Mouse (Mus musculus) lung, embryonic 16.5 days (tissue): ENCODE results near the gene Gm11549. TPM values are rescaled to one million over a fixed set of nuclear protein-coding genes. Genes with fewer than 3 reads are reported as not detected.

ENCODE experiments used
- ATAC-seq: fragments of 200-750 bp; cut with Nextera tagmentation; 2 replicates; pipeline ENCODE4 v1.8.0; 2017; ENCODE audit warnings: low read depth, mild to moderate bottlenecking, moderate library complexity
- H3K27ac ChIP-seq: fragments of 300-500 bp; sonication (generic); 2 replicates; pipeline ENCODE4 v1.5.1; 2014; ENCODE audit warnings: mild to moderate bottlenecking, control low read depth, low read length
- H3K27me3 ChIP-seq: fragments of 300-500 bp; sonication (generic); 2 replicates; pipeline ENCODE4 v1.6.1; 2014; ENCODE audit warnings: low read depth, low read length, mixed read lengths; ENCODE audit not compliant: control insufficient read depth, insufficient read depth
- H3K36me3 ChIP-seq: fragments of 300-500 bp; sonication (generic); 2 replicates; pipeline ENCODE4 v1.6.1; 2014; ENCODE audit warnings: low read length; ENCODE audit not compliant: control insufficient read depth, insufficient read depth
- H3K4me1 ChIP-seq: fragments of 300-500 bp; sonication (generic); replicated peaks from 2 replicates; pipeline ENCODE4 v1.6.1; 2014; ENCODE audit warnings: low read length, mixed read lengths; ENCODE audit not compliant: control insufficient read depth, insufficient read depth
- H3K4me2 ChIP-seq: fragments of 300-500 bp; sonication (generic); 2 replicates; pipeline ENCODE4 v1.6.1; 2014; ENCODE audit warnings: low read depth, low read length, control low read depth
- H3K4me3 ChIP-seq: fragments of 300-500 bp; sonication (generic); 2 replicates; pipeline ENCODE4 v1.5.1; 2014; ENCODE audit warnings: mild to moderate bottlenecking, low read length, control low read depth
- H3K9ac ChIP-seq: fragments of 300-500 bp; sonication (generic); 2 replicates; pipeline ENCODE4 v1.6.1; 2014; ENCODE audit warnings: low read length, control low read depth
- H3K9me3 ChIP-seq: fragments of 300-500 bp; sonication (generic); 2 replicates; pipeline ENCODE4 v1.6.1; 2016; ENCODE audit warnings: low read length; ENCODE audit not compliant: control insufficient read depth
- WGBS: fragments of 180-500 bp; shearing (Covaris S2); extraction: QIAGEN DNeasy Blood & Tissue Kit; methylation state at CpG from one replicate; pipeline ENCODE4 v1.1.7; 2014; 5-methylcytosine and 5-hydroxymethylcytosine counted together
- polyA plus RNA-seq: library from polyadenylated mRNA; unstranded; fragments of >200 nt; fragmentation: Nextera tagmentation; extraction: Ambion mirVana; gene quantifications from 2 replicates; pipeline ENCODE4 v1.2.1, GENCODE M21; 2015

Gm11549 gene
- polyA plus RNA-seq, 1 experiment from 2014 or later = 0.09 TPM

GRCm38 (mm10) chr3:36530781-36531180 is 9.2 kb upstream of the Gm11549 start:
- no peaks in the 10 kb centered on the region for H3K9me3 ChIP-seq
- peaks cover 27% of the 10 kb centered on the region for H3K4me1 ChIP-seq
- ATAC-seq = no peak
- H3K4me2 ChIP-seq = no peak overlapping the region
- no peaks in the 10 kb centered on the region for H3K27me3 ChIP-seq
- 68% methylated on average over 5 of the region's 5 CpGs for WGBS
- H3K36me3 ChIP-seq = no peaks in the 10 kb centered on the region
- H3K9ac ChIP-seq = no peak overlapping the region
- no peak overlapping the region for H3K4me3 ChIP-seq
- H3K27ac ChIP-seq = 0 out of 2 replicates have a peak overlapping the region, but pooled peaks have one; percentile 1

DNA sequence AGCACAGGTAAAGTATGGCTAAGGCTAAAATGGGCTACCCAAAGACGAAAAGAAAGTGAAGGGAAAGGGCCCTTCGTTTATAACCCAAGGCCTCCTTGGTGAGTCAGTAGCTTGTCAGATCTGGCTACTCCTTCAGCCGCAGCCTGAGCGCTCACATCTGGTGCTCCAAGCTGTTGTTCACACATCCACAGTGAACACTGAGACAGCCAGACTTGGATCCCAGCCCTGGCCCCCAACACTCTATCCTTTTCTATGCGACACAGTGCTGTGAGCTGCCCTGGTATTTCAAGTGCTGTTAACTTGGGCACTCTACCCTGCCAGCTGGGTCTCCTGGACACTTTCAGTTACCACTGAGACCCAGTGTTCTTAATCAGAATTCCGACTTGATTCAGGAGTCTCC is 8.7 kb upstream of the Gm11549 start:
- peak; percentile 91 for ATAC-seq
- Histone ChIP-seq H3K36me3 (no peaks in the 10 kb centered on the region), H3K27ac (no peak overlapping the region), H3K4me3 (no peak overlapping the region), H3K27me3 (no peaks in the 10 kb centered on the region), H3K4me1 (peaks cover 27% of the 10 kb centered on the region), H3K9ac (no peak overlapping the region), H3K9me3 (no peaks in the 10 kb centered on the region), H3K4me2 (no peak overlapping the region)
- WGBS = 44% methylated on average over 6 of the region's 6 CpGs

DNA sequence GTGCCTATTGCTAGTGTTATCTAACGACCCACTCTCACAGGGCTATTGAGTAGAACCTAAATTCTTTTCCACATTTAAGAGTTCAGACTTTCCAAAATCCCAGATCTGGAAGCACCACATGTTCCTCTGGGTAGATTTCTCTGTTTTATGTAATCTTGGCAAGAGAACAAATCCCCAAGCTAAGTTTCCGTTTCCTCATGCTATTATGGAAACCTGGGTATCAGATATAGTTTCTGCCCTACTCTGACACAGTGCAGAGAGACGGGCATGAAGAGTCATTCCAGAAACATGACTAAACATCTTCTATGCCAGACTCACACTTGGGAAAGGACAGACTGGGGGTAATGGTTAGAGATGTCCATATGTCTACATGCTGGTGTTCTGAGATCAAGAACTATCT is 2.9 kb upstream of the Gm11549 start:
- no peak overlapping the region for H3K9ac ChIP-seq
- 61% methylated on average over 3 of the region's 3 CpGs for WGBS
- H3K4me2 ChIP-seq = no peak overlapping the region

DNA sequence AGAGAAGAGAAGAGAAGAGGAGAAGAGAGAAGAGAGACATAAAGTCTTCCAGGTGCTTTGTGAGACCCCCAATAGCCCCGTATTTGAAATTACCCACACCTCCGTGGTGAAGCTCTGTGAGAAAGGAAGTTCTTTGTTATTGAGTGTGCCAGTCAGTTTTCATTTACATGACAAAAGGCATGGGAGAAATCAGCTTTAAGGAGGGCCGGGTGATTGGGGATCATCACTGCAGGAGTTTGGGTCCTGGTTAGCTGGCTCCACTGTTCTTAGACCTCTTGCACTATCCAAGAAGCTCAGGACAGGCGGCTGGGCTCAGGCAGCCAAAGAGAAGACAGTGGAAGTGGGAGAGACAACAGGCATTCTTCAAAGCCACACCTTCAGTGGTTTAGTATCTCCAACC is 524 bp upstream of the Gm11549 start:
- no peak for ATAC-seq
- Histone ChIP-seq H3K27ac (no peak overlapping the region), H3K36me3 (no peaks in the 10 kb centered on the region), H3K9me3 (no peaks in the 10 kb centered on the region), H3K27me3 (peaks cover 18% of the 10 kb centered on the region), H3K4me3 (no peak overlapping the region), H3K4me1 (peaks cover 2% of the 10 kb centered on the region; the same call in 1 of the 2 replicates), H3K4me2 (no peak overlapping the region), H3K9ac (no peak overlapping the region)
- WGBS = 16% methylated on average over 4 of the region's 4 CpGs

More for the DNA sequence above, 2.9 kb upstream of the Gm11549 start:
- peaks cover 18% of the 10 kb centered on the region for H3K27me3 ChIP-seq
- no peaks in the 10 kb centered on the region for H3K9me3 ChIP-seq
- H3K4me1 ChIP-seq = peaks cover 2% of the 10 kb centered on the region; the same call in 1 of the 2 replicates
- H3K4me3 ChIP-seq = no peak overlapping the region
- no peak for ATAC-seq
- no peaks in the 10 kb centered on the region for H3K36me3 ChIP-seq
- H3K27ac ChIP-seq = no peak overlapping the region

DNA sequence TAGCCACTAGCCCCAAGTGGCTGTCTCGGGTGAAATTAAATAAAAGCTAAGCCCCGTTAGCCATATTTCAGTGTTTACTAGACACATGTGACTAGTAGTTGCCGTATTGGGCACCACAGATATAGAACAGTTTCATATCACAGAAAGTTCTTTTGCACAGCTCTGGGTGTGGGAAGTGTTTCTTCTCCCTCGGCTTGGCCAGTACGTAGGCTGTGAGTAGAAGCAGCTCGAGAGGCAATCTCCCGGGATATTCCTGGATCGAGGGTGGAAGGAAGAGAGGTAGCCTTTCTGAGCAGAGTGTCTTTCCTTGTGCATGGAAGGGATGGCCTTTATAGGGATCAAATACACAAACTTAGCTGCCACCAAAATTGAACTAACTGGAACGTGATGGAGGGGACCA is 5.4 kb downstream of the Gm11549 start:
- no peak for ATAC-seq
- Histone ChIP-seq H3K4me1 (peaks cover 2% of the 10 kb centered on the region; the same call in 1 of the 2 replicates), H3K9ac (no peak overlapping the region), H3K27me3 (peaks cover 11% of the 10 kb centered on the region), H3K36me3 (no peaks in the 10 kb centered on the region), H3K4me2 (no peak overlapping the region), H3K27ac (no peak overlapping the region), H3K9me3 (no peaks in the 10 kb centered on the region), H3K4me3 (no peak overlapping the region)
- WGBS = 80% methylated on average over 9 of the region's 9 CpGs

DNA sequence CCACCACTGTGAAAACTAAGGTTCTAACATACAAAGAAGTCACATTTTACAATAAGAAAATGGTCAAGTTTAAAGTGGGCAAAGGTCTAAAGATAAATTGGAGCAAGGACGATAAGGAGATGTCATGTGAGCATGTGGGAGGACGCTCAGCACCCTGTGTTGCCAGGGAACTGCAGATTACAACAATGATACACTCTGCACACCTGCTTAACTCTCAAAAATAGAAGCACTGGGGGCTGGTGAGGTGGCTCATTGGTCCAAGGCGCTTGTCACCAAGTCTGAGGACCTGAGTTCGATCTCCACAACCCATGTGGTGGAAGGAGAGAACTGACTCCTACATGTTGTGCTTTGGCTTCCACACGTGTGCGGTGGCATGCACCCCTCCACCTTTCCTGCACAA is 10.1 kb downstream of the Gm11549 start:
- H3K9me3 ChIP-seq = no peaks in the 10 kb centered on the region
- no peak overlapping the region for H3K27ac ChIP-seq
- H3K4me2 ChIP-seq = no peak overlapping the region
- no peaks in the 10 kb centered on the region for H3K36me3 ChIP-seq
- ATAC-seq = no peak
- no peak overlapping the region for H3K4me3 ChIP-seq
- no peak overlapping the region for H3K9ac ChIP-seq
- H3K27me3 ChIP-seq = no peaks in the 10 kb centered on the region
- WGBS = 81% methylated on average over 6 of the region's 6 CpGs
- no peaks in the 10 kb centered on the region for H3K4me1 ChIP-seq

- 65% methylated on average over 10 of the region's 10 CpGs for WGBS
- no peak for ATAC-seq
- H3K27me3 ChIP-seq = no peaks in the 10 kb centered on the region
These were observed 15.5 kb downstream of the Gm11549 start for GRCm38 (mm10) chr3:36505809-36506735.

GRCm38 (mm10) chr3:36505306-36505705 is 16.3 kb downstream of the Gm11549 start:
- ATAC-seq = no peak
- Histone ChIP-seq H3K27me3 (no peaks in the 10 kb centered on the region), H3K9me3 (no peaks in the 10 kb centered on the region), H3K36me3 (no peaks in the 10 kb centered on the region), H3K4me2 (no peak overlapping the region), H3K9ac (no peak overlapping the region), H3K4me3 (no peak overlapping the region), H3K4me1 (no peaks in the 10 kb centered on the region), H3K27ac (no peak overlapping the region)
- WGBS = 80% methylated on average over 8 of the region's 8 CpGs

More at GRCm38 (mm10) chr3:36505809-36506735, 15.5 kb downstream of the Gm11549 start:
- Histone ChIP-seq H3K9me3 (no peaks in the 10 kb centered on the region), H3K27ac (no peak overlapping the region), H3K9ac (no peak overlapping the region), H3K4me3 (no peak overlapping the region), H3K4me1 (no peaks in the 10 kb centered on the region), H3K36me3 (no peaks in the 10 kb centered on the region), H3K4me2 (no peak overlapping the region)

GRCm38 (mm10) chr3:36501546-36501945 is 20.1 kb downstream of the Gm11549 start:
- H3K4me2 ChIP-seq = no peak overlapping the region
- H3K4me1 ChIP-seq = peaks cover 2% of the 10 kb centered on the region
- no peak overlapping the region for H3K27ac ChIP-seq
- WGBS = 58% methylated on average over 7 of the region's 7 CpGs
- no peaks in the 10 kb centered on the region for H3K27me3 ChIP-seq
- no peaks in the 10 kb centered on the region for H3K36me3 ChIP-seq
- H3K4me3 ChIP-seq = no peak overlapping the region
- H3K9me3 ChIP-seq = no peaks in the 10 kb centered on the region
- no peak overlapping the region for H3K9ac ChIP-seq
- no peak for ATAC-seq
